Mouse (Mus musculus) myocyte (in vitro differentiated cells): ENCODE results near the gene Vps52.

Experiments
- CEBPB ChIP-seq: IDR thresholded peaks from 2 replicates; pipeline ENCODE4 v1.6.1; 2011; ENCODE audit warnings: mild to moderate bottlenecking, moderate library complexity; ENCODE audit not compliant: poor library complexity, insufficient read depth, severe bottlenecking
- MAX ChIP-seq: IDR thresholded peaks from one replicate; pipeline ENCODE4 v1.6.1; 2011; ENCODE audit warnings: low read depth, mild to moderate bottlenecking, control low read depth
- MYOD1 ChIP-seq, 3 experiments: IDR thresholded peaks; one replicate each; pipeline ENCODE4 v1.6.1; 2011; ENCODE audit warnings: control low read depth in 2 of 3, low read depth in 2 of 3, mild to moderate bottlenecking in 2 of 3, moderate library complexity in 1 of 3; ENCODE audit not compliant: insufficient read length in 2 of 3, control insufficient read depth in 1 of 3
- POLR2A ChIP-seq: IDR thresholded peaks from one replicate; pipeline ENCODE4 v1.6.1; 2011; ENCODE audit warnings: low read depth, mild to moderate bottlenecking, control low read depth, moderate library complexity; ENCODE audit not compliant: insufficient read length
- POLR2AphosphoS2 ChIP-seq: IDR thresholded peaks from one replicate; pipeline ENCODE4 v1.6.1; 2011; ENCODE audit warnings: low read depth, control low read depth; ENCODE audit not compliant: insufficient read length
- TCF3 ChIP-seq: IDR thresholded peaks from one replicate; pipeline ENCODE4 v1.6.1; 2011; ENCODE audit warnings: low read depth, control low read depth; ENCODE audit not compliant: insufficient read length
- USF1 ChIP-seq: IDR thresholded peaks from one replicate; pipeline ENCODE4 v1.6.1; 2011; ENCODE audit warnings: low read depth, mild to moderate bottlenecking, control low read depth, moderate library complexity

- no peak for TF ChIP-seq CEBPB
- no peak for TF ChIP-seq POLR2A
- no peak for TF ChIP-seq USF1
- TF ChIP-seq MAX, result no peak
- no peak for TF ChIP-seq TCF3
- no peak for TF ChIP-seq MYOD1 (IDR thresholded peaks at IDR 0.05; ENCODE audit: control insufficient read depth in 1 of 3, insufficient read length in 2 of 3, low read depth in 2 of 3)
- TF ChIP-seq POLR2AphosphoS2, result no peak
Observed at GRCm38 (mm10) chr17:33931947-33932346, 23.7 kb upstream of the Vps52 start.
